Mouse (Mus musculus) forebrain, embryonic 16.5 days (tissue): ENCODE data around the gene Enox1. TPM values are rescaled to one million over a fixed set of nuclear protein-coding genes. Genes with fewer than 3 reads are reported as not detected.
A peak's percentile ranks its signal among the peaks of the same experiment; 100 is the strongest.

ENCODE experiments used
- ATAC-seq: fragments of 200-750 bp; cut with Nextera tagmentation; 2 replicates; pipeline ENCODE4 v1.8.0; 2017; ENCODE audit warnings: mild to moderate bottlenecking, moderate library complexity
- H3K27ac ChIP-seq: fragments of 300-500 bp; sonication (generic); 2 replicates; pipeline ENCODE4 v1.5.1; 2014; ENCODE audit warnings: low read length, control low read depth
- H3K27me3 ChIP-seq: fragments of 300-500 bp; sonication (generic); replicated peaks from 2 replicates; pipeline ENCODE4 v1.6.1; 2014; ENCODE audit warnings: low read length; ENCODE audit not compliant: control insufficient read depth, insufficient read depth
- H3K36me3 ChIP-seq: fragments of 300-500 bp; sonication (generic); 2 replicates; pipeline ENCODE4 v1.6.1; 2014; ENCODE audit not compliant: control insufficient read depth, insufficient read depth
- H3K4me1 ChIP-seq: fragments of 300-500 bp; sonication (generic); replicated peaks from 2 replicates; pipeline ENCODE4 v1.6.1; 2014; ENCODE audit warnings: low read length; ENCODE audit not compliant: control insufficient read depth, insufficient read depth
- H3K4me2 ChIP-seq: fragments of 300-500 bp; sonication (generic); 2 replicates; pipeline ENCODE4 v1.6.1; 2014; ENCODE audit warnings: mild to moderate bottlenecking, low read length, control low read depth
- H3K4me3 ChIP-seq: fragments of 300-500 bp; sonication (generic); replicated peaks from 2 replicates; pipeline ENCODE4 v1.5.1; 2014; ENCODE audit warnings: mild to moderate bottlenecking, low read length, control low read depth
- H3K9ac ChIP-seq: fragments of 300-500 bp; sonication (generic); replicated peaks from 2 replicates; pipeline ENCODE4 v1.6.1; 2014; ENCODE audit warnings: low read depth, low read length, control low read depth
- H3K9me3 ChIP-seq: fragments of 300-500 bp; sonication (generic); 2 replicates; pipeline ENCODE4 v1.6.1; 2016; ENCODE audit warnings: low read length; ENCODE audit not compliant: control insufficient read depth
- WGBS: fragments of 180-500 bp; shearing (Covaris S2); extraction: QIAGEN DNeasy Blood & Tissue Kit; methylation state at CpG from one replicate; pipeline ENCODE4 v1.1.7; 2014; 5-methylcytosine and 5-hydroxymethylcytosine counted together
- polyA plus RNA-seq: library from polyadenylated mRNA; unstranded; fragments of >200 nt; fragmentation: Nextera tagmentation; extraction: Ambion mirVana; gene quantifications from 2 replicates; pipeline ENCODE4 v1.2.1, GENCODE M21; 2015

The Enox1 gene
- polyA plus RNA-seq, 1 experiment from 2014 or later: 64.4 TPM

GRCm38 (mm10) chr14:77578355-77578754, 421.8 kb downstream of the Enox1 start:
- H3K4me1 ChIP-seq: peaks cover 51% of the 10 kb centered on the region
- peak; percentile 22; the same call in 1 of the 2 replicates for ATAC-seq

GRCm38 (mm10) chr14:77580106-77580936, 423.8 kb downstream of the Enox1 start:
- no peaks in the 10 kb centered on the region for H3K27me3 ChIP-seq
- ATAC-seq: no peak
- no peak overlapping the region for H3K9ac ChIP-seq
- H3K4me2 ChIP-seq: no peak overlapping the region
- WGBS: 56% methylated on average over 14 of the region's 14 CpGs
- peak overlapping the region; percentile 8 for H3K27ac ChIP-seq
- H3K9me3 ChIP-seq: no peaks in the 10 kb centered on the region
- no peak overlapping the region for H3K4me3 ChIP-seq
- H3K4me1 ChIP-seq: peaks cover 58% of the 10 kb centered on the region
- no peaks in the 10 kb centered on the region for H3K36me3 ChIP-seq

More at GRCm38 (mm10) chr14:77578355-77578754, 421.8 kb downstream of the Enox1 start:
- no peak overlapping the region for H3K4me3 ChIP-seq
- H3K9me3 ChIP-seq: no peaks in the 10 kb centered on the region
- no peak overlapping the region for H3K9ac ChIP-seq
- H3K27ac ChIP-seq: peak overlapping the region; percentile 70
- H3K27me3 ChIP-seq: no peaks in the 10 kb centered on the region
- 15% methylated on average over 7 of the region's 7 CpGs for WGBS
- H3K36me3 ChIP-seq: no peaks in the 10 kb centered on the region
- H3K4me2 ChIP-seq: no peak overlapping the region

GRCm38 (mm10) chr14:77580937-77581270, 424.3 kb downstream of the Enox1 start:
- peaks cover 62% of the 10 kb centered on the region for H3K4me1 ChIP-seq
- H3K36me3 ChIP-seq: no peaks in the 10 kb centered on the region
- peak overlapping the region; percentile 40 for H3K27ac ChIP-seq
- WGBS: 47% methylated on average over 5 of the region's 5 CpGs
- no peak for ATAC-seq
- H3K9me3 ChIP-seq: no peaks in the 10 kb centered on the region
- no peak overlapping the region for H3K4me3 ChIP-seq
- no peaks in the 10 kb centered on the region for H3K27me3 ChIP-seq
- H3K4me2 ChIP-seq: no peak overlapping the region
- no peak overlapping the region for H3K9ac ChIP-seq

GRCm38 (mm10) chr14:77581616-77582015, 425.1 kb downstream of the Enox1 start:
- 46% methylated on average over 6 of the region's 6 CpGs for WGBS
- no peaks in the 10 kb centered on the region for H3K27me3 ChIP-seq
- no peak for ATAC-seq
- no peaks in the 10 kb centered on the region for H3K36me3 ChIP-seq
- H3K4me3 ChIP-seq: no peak overlapping the region
- peak overlapping the region; percentile 40; the same call in 1 of the 2 replicates for H3K27ac ChIP-seq
- H3K9me3 ChIP-seq: no peaks in the 10 kb centered on the region
- H3K4me2 ChIP-seq: no peak overlapping the region
- peaks cover 63% of the 10 kb centered on the region for H3K4me1 ChIP-seq
- H3K9ac ChIP-seq: no peak overlapping the region

- no peaks in the 10 kb centered on the region for H3K9me3 ChIP-seq
- H3K27me3 ChIP-seq: no peaks in the 10 kb centered on the region
- peak; percentile 68 for ATAC-seq
- peaks cover 43% of the 10 kb centered on the region for H3K4me1 ChIP-seq
- H3K4me2 ChIP-seq: no peak overlapping the region
- peak overlapping the region; percentile 51 for H3K27ac ChIP-seq
- H3K36me3 ChIP-seq: 0 out of 2 replicates have a peak, but pooled peaks cover 1% of the 10 kb centered on the region
- no peak overlapping the region for H3K4me3 ChIP-seq
- H3K9ac ChIP-seq: no peak overlapping the region
- 55% methylated on average over 5 of the region's 5 CpGs for WGBS
Observed at GRCm38 (mm10) chr14:77584426-77584825, 427.9 kb downstream of the Enox1 start.

GRCm38 (mm10) chr14:77585031-77585800, 428.7 kb downstream of the Enox1 start:
- ATAC-seq: 0 out of 2 replicates have a peak, but pooled peaks have one; percentile 9

GRCm38 (mm10) chr14:77586033-77586432, 429.5 kb downstream of the Enox1 start:
- H3K36me3 ChIP-seq: 0 out of 2 replicates have a peak, but pooled peaks cover 2% of the 10 kb centered on the region
- no peak overlapping the region for H3K4me2 ChIP-seq
- peaks cover 29% of the 10 kb centered on the region for H3K4me1 ChIP-seq
- 41% methylated on average over 5 of the region's 5 CpGs for WGBS
- no peak for ATAC-seq
- H3K27me3 ChIP-seq: no peaks in the 10 kb centered on the region
- no peak overlapping the region; the same call in 1 of the 2 replicates for H3K27ac ChIP-seq
- H3K9ac ChIP-seq: no peak overlapping the region
- no peak overlapping the region for H3K4me3 ChIP-seq
- H3K9me3 ChIP-seq: no peaks in the 10 kb centered on the region

More at GRCm38 (mm10) chr14:77585031-77585800, 428.7 kb downstream of the Enox1 start:
- no peak overlapping the region for H3K9ac ChIP-seq
- no peaks in the 10 kb centered on the region for H3K9me3 ChIP-seq
- no peak overlapping the region for H3K4me2 ChIP-seq
- WGBS: 39% methylated on average over 11 of the region's 11 CpGs
- H3K4me1 ChIP-seq: peaks cover 38% of the 10 kb centered on the region
- H3K27me3 ChIP-seq: no peaks in the 10 kb centered on the region
- H3K36me3 ChIP-seq: 0 out of 2 replicates have a peak, but pooled peaks cover 2% of the 10 kb centered on the region
- H3K4me3 ChIP-seq: no peak overlapping the region
- peak overlapping the region; percentile 67 for H3K27ac ChIP-seq

- Histone ChIP-seq H3K9ac (no peak overlapping the region), H3K4me1 (peaks cover 23% of the 10 kb centered on the region), H3K36me3 (0 out of 2 replicates have a peak, but pooled peaks cover 2% of the 10 kb centered on the region), H3K4me3 (no peak overlapping the region), H3K4me2 (no peak overlapping the region), H3K27me3 (no peaks in the 10 kb centered on the region), H3K27ac (no peak overlapping the region), H3K9me3 (no peaks in the 10 kb centered on the region)
- ATAC-seq: no peak
- WGBS: 83% methylated on average over 5 of the region's 5 CpGs
Observed at GRCm38 (mm10) chr14:77587182-77587581, 430.6 kb downstream of the Enox1 start.
